In genomic region chr9:109931257-109932171, GRCm38 (mm10) we compare ENCODE assay signal across 8 mouse cellular contexts. TPM values are rescaled to one million over a fixed set of nuclear protein-coding genes. Genes with fewer than 3 reads are reported as not detected.
A peak's percentile ranks its signal among the peaks of the same experiment; 100 is the strongest.
DNase-seq lines count a peak whose midpoint lies in the region; ATAC-seq and TF ChIP-seq lines count a peak whose summit lies in the region.

Gene Map4, plus strand, starts transcription at chr9:109931460.

- no peaks in the 10 kb centered on the region; the same call in 1 of the 2 replicates for H3K9me3 ChIP-seq in erythroblast, embryonic 14.5 days (ENCODE audit: control insufficient read depth, low read length)
- no peaks in the 10 kb centered on the region for H3K9me3 ChIP-seq in heart, embryonic 12.5 days (replicated peaks)
- no peaks in the 10 kb centered on the region for H3K9me3 ChIP-seq in kidney, postnatal 0 days (replicated peaks; ENCODE audit: low read length)
- no peaks in the 10 kb centered on the region for H3K9me3 ChIP-seq in liver, embryonic 11.5 days (ENCODE audit: control insufficient read depth, low read length)
- H3K9me3 ChIP-seq in stomach, embryonic 14.5 days (ENCODE audit: control insufficient read depth, low read depth, low read length): no peaks in the 10 kb centered on the region

- no peaks in the 10 kb centered on the region for H3K27me3 ChIP-seq in C2C12 (ENCODE audit: control insufficient read depth, insufficient read depth, insufficient read length)
- H3K27me3 ChIP-seq in erythroblast, embryonic 14.5 days (ENCODE audit: control insufficient read depth): peaks cover 21% of the 10 kb centered on the region
- no peaks in the 10 kb centered on the region for H3K27me3 ChIP-seq in heart, embryonic 12.5 days (replicated peaks)
- H3K27me3 ChIP-seq in kidney, postnatal 0 days (ENCODE audit: insufficient read depth, low read length): no peaks in the 10 kb centered on the region
- no peaks in the 10 kb centered on the region for H3K27me3 ChIP-seq in liver, embryonic 11.5 days (replicated peaks; ENCODE audit: control insufficient read depth, insufficient read depth, low read length)
- no peaks in the 10 kb centered on the region for H3K27me3 ChIP-seq in stomach, embryonic 14.5 days (ENCODE audit: control insufficient read depth, insufficient read depth, low read length)

- ATAC-seq in heart, embryonic 12.5 days (ENCODE audit: insufficient number of reproducible peaks, low FRiP score): peak; percentile 98
- ATAC-seq in kidney, postnatal 0 days (replicated peaks; ENCODE audit: low FRiP score, low read depth): peak; percentile 99
- peak; percentile 97 for ATAC-seq in liver, embryonic 11.5 days (replicated peaks; ENCODE audit: low FRiP score)
- ATAC-seq in stomach, embryonic 14.5 days (ENCODE audit: insufficient number of reproducible peaks, insufficient read depth, low FRiP score, low read depth): peak; percentile 98

- no peaks in the 10 kb centered on the region for H3K36me3 ChIP-seq in C2C12 (ENCODE audit: control insufficient read depth, insufficient read depth)
- no peaks in the 10 kb centered on the region for H3K36me3 ChIP-seq in erythroblast, embryonic 14.5 days (ENCODE audit: control insufficient read depth)
- H3K36me3 ChIP-seq in heart, embryonic 12.5 days: no peaks in the 10 kb centered on the region
- H3K36me3 ChIP-seq in kidney, postnatal 0 days (ENCODE audit: insufficient read depth, low read length): no peaks in the 10 kb centered on the region
- no peaks in the 10 kb centered on the region for H3K36me3 ChIP-seq in liver, embryonic 11.5 days (ENCODE audit: control insufficient read depth, insufficient read depth, low read length)
- H3K36me3 ChIP-seq in stomach, embryonic 14.5 days (ENCODE audit: control insufficient read depth, insufficient read depth, low read length): no peaks in the 10 kb centered on the region

- peak; percentile 99 for DNase-seq in brain, embryonic 14.5 days (ENCODE audit: low read depth)
- DNase-seq in kidney, postnatal 0 days (ENCODE audit: low spot score): peak; percentile 99
- peak; percentile 95 for DNase-seq in liver, embryonic 11.5 days (ENCODE audit: low spot score)
- peak; percentile 96 for DNase-seq in naive thymus-derived CD4-positive, alpha-beta T cell, adult 2 months (ENCODE audit: low read depth)

- peak within 1 kb of the TSS; percentile 79 for H3K4me3 ChIP-seq in C2C12 (ENCODE audit: insufficient read depth, poor library complexity, severe bottlenecking)
- H3K4me3 ChIP-seq in erythroblast, embryonic 14.5 days (replicated peaks): peak within 1 kb of the TSS; percentile 84
- peak within 1 kb of the TSS; percentile 87 for H3K4me3 ChIP-seq in heart, embryonic 12.5 days
- peak within 1 kb of the TSS; percentile 90 for H3K4me3 ChIP-seq in kidney, postnatal 0 days (replicated peaks; ENCODE audit: low read depth, low read length)
- peak within 1 kb of the TSS; percentile 74 for H3K4me3 ChIP-seq in liver, embryonic 11.5 days (ENCODE audit: low read depth, low read length)
- peak within 1 kb of the TSS; percentile 86 for H3K4me3 ChIP-seq in stomach, embryonic 14.5 days (ENCODE audit: low read depth, low read length)

- peak within 1 kb of the TSS; percentile 74 for H3K4me2 ChIP-seq in heart, embryonic 12.5 days
- peak within 1 kb of the TSS; percentile 89 for H3K4me2 ChIP-seq in kidney, postnatal 0 days (ENCODE audit: low read length)
- peak within 1 kb of the TSS; percentile 99 for H3K4me2 ChIP-seq in liver, embryonic 11.5 days
- H3K4me2 ChIP-seq in stomach, embryonic 14.5 days (replicated peaks; ENCODE audit: low read depth, low read length): peak within 1 kb of the TSS; percentile 64

- peak; percentile 56 for TF ChIP-seq POLR2A in brain, embryonic 14.5 days (IDR thresholded peaks at IDR 0.05; ENCODE audit: borderline replicate concordance, extremely low read depth, insufficient read depth, insufficient read length, poor library complexity, severe bottlenecking)

- WGBS in heart, embryonic 12.5 days: under 1% methylated on average over 93 of the region's 94 CpGs
- WGBS in kidney, postnatal 0 days: under 1% methylated on average over 94 of the region's 94 CpGs
- WGBS in liver, embryonic 11.5 days: under 1% methylated on average over 93 of the region's 94 CpGs
- WGBS in stomach, embryonic 14.5 days: under 1% methylated on average over 86 of the region's 94 CpGs

- H3K79me2 ChIP-seq in C2C12 (ENCODE audit: control insufficient read depth, insufficient read depth): peaks cover 48% of the 10 kb centered on the region

- H3K27ac ChIP-seq in heart, embryonic 12.5 days (ENCODE audit: poor library complexity, severe bottlenecking): peak within 1 kb of the TSS; percentile 96
- peak within 1 kb of the TSS; percentile 96 for H3K27ac ChIP-seq in kidney, postnatal 0 days
- H3K27ac ChIP-seq in liver, embryonic 11.5 days (ENCODE audit: low read depth, low read length): peak within 1 kb of the TSS; percentile 80
- H3K27ac ChIP-seq in stomach, embryonic 14.5 days (ENCODE audit: low read length): peak within 1 kb of the TSS; percentile 95

- peak within 1 kb of the TSS; percentile 97 for H3ac ChIP-seq in C2C12 (ENCODE audit: control insufficient read depth, insufficient read length, low read depth)

- peaks cover 41% of the 10 kb centered on the region for H3K79me3 ChIP-seq in C2C12 (ENCODE audit: low read depth)

- peak within 1 kb of the TSS; percentile 92 for H3K9ac ChIP-seq in heart, embryonic 12.5 days
- H3K9ac ChIP-seq in kidney, postnatal 0 days (ENCODE audit: low read depth, low read length): peak within 1 kb of the TSS; percentile 90
- H3K9ac ChIP-seq in liver, embryonic 11.5 days (ENCODE audit: low read depth, low read length): peak within 1 kb of the TSS; percentile 72
- H3K9ac ChIP-seq in stomach, embryonic 14.5 days (replicated peaks; ENCODE audit: low read depth, low read length): peak within 1 kb of the TSS; percentile 79

- no peak for TF ChIP-seq CTCF in C2C12 (IDR thresholded peaks at IDR 0.05; ENCODE audit: control insufficient read depth, insufficient read depth, insufficient read length)
- peak; percentile 20; the same call in 1 of the 2 replicates for TF ChIP-seq CTCF in brain, embryonic 14.5 days (IDR thresholded peaks at IDR 0.05; ENCODE audit: borderline replicate concordance, extremely low read depth, insufficient read depth, insufficient read length)
- peak; percentile 61 for TF ChIP-seq CTCF in kidney, postnatal 0 days (IDR thresholded peaks at IDR 0.05; ENCODE audit: low read depth)

- peaks cover 25% of the 10 kb centered on the region for H3K4me1 ChIP-seq in erythroblast, embryonic 14.5 days (ENCODE audit: control insufficient read depth)
- peaks cover 19% of the 10 kb centered on the region for H3K4me1 ChIP-seq in heart, embryonic 12.5 days (replicated peaks)
- H3K4me1 ChIP-seq in kidney, postnatal 0 days (replicated peaks; ENCODE audit: insufficient read depth, low read length): 0 out of 2 replicates have a peak, but pooled peaks cover 4% of the 10 kb centered on the region
- H3K4me1 ChIP-seq in liver, embryonic 11.5 days (replicated peaks; ENCODE audit: control insufficient read depth, insufficient read depth, low read length): peaks cover 5% of the 10 kb centered on the region
- H3K4me1 ChIP-seq in stomach, embryonic 14.5 days (ENCODE audit: control insufficient read depth, insufficient read depth, low read length): peaks cover 6% of the 10 kb centered on the region; the same call in 1 of the 2 replicates

TF ChIP-seq in C2C12, 6 proteins besides CTCF, POLR2A, EP300 and RAD21:
- no peak for TF ChIP-seq FOSL1 (IDR thresholded peaks at IDR 0.05; ENCODE audit: insufficient read depth, low read length, poor library complexity, severe bottlenecking)
- TF ChIP-seq USF1 (IDR thresholded peaks at IDR 0.05; ENCODE audit: low read depth): no peak
- no peak for TF ChIP-seq MYOG (IDR thresholded peaks at IDR 0.05; ENCODE audit: control insufficient read depth, extremely low read depth, insufficient read length)
- TF ChIP-seq CEBPB (IDR thresholded peaks at IDR 0.05; ENCODE audit: low read depth): peak; percentile 39
- no peak for TF ChIP-seq MYOD1 (IDR thresholded peaks at IDR 0.05; ENCODE audit: control insufficient read depth, insufficient read length, low read depth)
- peak; percentile 67 for TF ChIP-seq MAX (IDR thresholded peaks at IDR 0.05)

RNA-seq across cellular contexts. Expression of gene Map4, which starts in this region (rescaled TPM):
- polyA plus RNA-seq in C2C12 (2012; fragmentation: generic; extraction: Trizol): 135 TPM
- 161 and 224 TPM in 2 replicates for polyA plus RNA-seq in brain, embryonic 14.5 days (2012; rRNA removed)
- polyA plus RNA-seq in erythroblast, embryonic 14.5 days (2012): 0.14 and 0.61 TPM in 2 replicates
- polyA plus RNA-seq in heart, embryonic 12.5 days (2016; fragmentation: Nextera tagmentation; extraction: Ambion mirVana): 118 and 122 TPM in 2 replicates
- 33.9 and 36.9 TPM in 2 replicates for polyA plus RNA-seq in kidney, postnatal 0 days (2015; fragmentation: Nextera tagmentation; extraction: Ambion mirVana)
- polyA plus RNA-seq in liver, embryonic 11.5 days (2014; fragmentation: Nextera tagmentation; extraction: Ambion mirVana): 30.4 and 33.0 TPM in 2 replicates
- polyA plus RNA-seq in stomach, embryonic 14.5 days (2014; fragmentation: Nextera tagmentation; extraction: Ambion mirVana): 62.0 and 65.2 TPM in 2 replicates

Comparison
In these comparisons a context has a peak if more than half of its experiments do, and no peak if none do; other contexts are left out.
1. Peak in every context shown above with its lines: DNase-seq, ATAC-seq, H3K4me3 ChIP-seq and H3K27ac ChIP-seq.
2. RNA of gene Map4 (polyA plus RNA-seq): 161 to 224 TPM in brain, embryonic 14.5 days, 135 TPM in C2C12 (single experiment), 118 to 122 TPM in heart, embryonic 12.5 days, 62.0 to 65.2 TPM in stomach, embryonic 14.5 days, 33.9 to 36.9 TPM in kidney, postnatal 0 days and 30.4 to 33.0 TPM in liver, embryonic 11.5 days; 0.14 to 0.61 TPM in erythroblast, embryonic 14.5 days; every median in the first group is over 10 times any median in the second.